Mouse (Mus musculus) cortical plate, adult 2 months (tissue): Measurements from ENCODE around the gene Pcdh10. TPM values are rescaled to one million over a fixed set of nuclear protein-coding genes. Genes with fewer than 3 reads are reported as not detected.

Experiments
- H3K27ac ChIP-seq: fragments of 200-500 bp; 2 replicates; pipeline ENCODE4 v1.5.1; 2012; ENCODE audit warnings: low read length, control low read depth, inconsistent platforms; ENCODE audit not compliant: insufficient read depth
- H3K4me1 ChIP-seq: fragments of 200-500 bp; 2 replicates; pipeline ENCODE4 v1.6.1; 2011; ENCODE audit warnings: low read length; ENCODE audit not compliant: control insufficient read depth, insufficient read depth
- H3K4me3 ChIP-seq: fragments of 200-500 bp; 2 replicates; pipeline ENCODE4 v1.5.1; 2011; ENCODE audit warnings: mild to moderate bottlenecking, low read length, control low read depth; ENCODE audit not compliant: insufficient read depth
- CTCF ChIP-seq: fragments of 200-500 bp; IDR thresholded peaks from 2 replicates; pipeline ENCODE4 v1.5.1; 2011; ENCODE audit warnings: mild to moderate bottlenecking, control low read depth, low read length; ENCODE audit not compliant: insufficient read depth; ENCODE audit errors: extremely low read depth
- POLR2A ChIP-seq: fragments of 200-500 bp; IDR thresholded peaks from 2 replicates; pipeline ENCODE4 v1.6.1; 2011; ENCODE audit warnings: mild to moderate bottlenecking, low read length, control low read depth; ENCODE audit not compliant: insufficient read depth; ENCODE audit errors: extremely low read depth
- polyA plus RNA-seq: library from polyadenylated mRNA; depleted of rRNA; stranded (reverse); fragments of >200 nt; gene quantifications from 2 replicates; pipeline ENCODE4 v1.2.3, GENCODE M21; 2012

The Pcdh10 gene
- polyA plus RNA-seq, 1 experiment: 83.9 TPM

DNA sequence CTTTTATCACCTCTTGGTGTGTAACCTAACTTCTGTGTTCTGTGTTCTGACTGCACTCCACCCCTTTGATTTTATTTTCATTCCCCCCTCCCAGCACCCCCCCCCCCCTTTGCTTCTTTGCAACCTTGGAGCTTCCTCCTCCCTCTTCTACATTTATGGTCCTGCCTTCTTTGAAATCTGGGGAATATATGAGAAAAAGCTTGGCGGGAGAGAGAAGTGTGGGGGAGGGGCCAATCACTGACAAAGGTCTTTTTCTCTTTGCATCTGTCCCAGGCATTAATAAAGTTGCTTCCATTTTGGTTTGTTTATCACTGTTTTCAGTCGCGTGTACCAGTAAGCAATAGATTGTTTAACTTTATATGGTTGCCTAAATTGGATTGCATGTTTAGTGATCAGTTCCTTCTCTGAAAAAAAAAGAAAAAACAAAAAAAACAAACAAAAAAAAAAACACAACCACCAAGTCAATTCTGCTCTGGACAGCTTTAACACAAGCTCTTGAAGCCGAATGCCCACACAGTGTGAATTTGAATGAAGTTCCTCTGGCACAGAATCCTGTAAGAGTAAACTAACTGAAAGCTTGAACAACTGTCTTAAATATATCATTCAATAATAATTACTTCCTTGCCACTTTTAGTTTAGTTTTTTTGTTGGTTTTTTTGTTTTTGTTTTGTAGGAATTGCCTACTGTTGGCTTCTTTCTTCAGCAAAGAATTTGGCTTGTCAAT lies 4.0 kb downstream of the Pcdh10 start:
- Histone ChIP-seq H3K4me3 (peak overlapping the region; percentile 92), H3K4me1 (peaks cover 2% of the 10 kb centered on the region), H3K27ac (0 out of 2 replicates have a peak overlapping the region, but pooled peaks have one; percentile 51)
- TF ChIP-seq CTCF (no peak), POLR2A (no peak)

GRCm38 (mm10) chr3:45383831-45384230 lies 5.6 kb downstream of the Pcdh10 start:
- no peak overlapping the region for H3K27ac ChIP-seq
- H3K4me1 ChIP-seq: peaks cover 2% of the 10 kb centered on the region
- TF ChIP-seq POLR2A (no peak), CTCF (0 out of 2 replicates have a peak, but pooled peaks have one; percentile 1)
- H3K4me3 ChIP-seq: peak overlapping the region; percentile 92

DNA sequence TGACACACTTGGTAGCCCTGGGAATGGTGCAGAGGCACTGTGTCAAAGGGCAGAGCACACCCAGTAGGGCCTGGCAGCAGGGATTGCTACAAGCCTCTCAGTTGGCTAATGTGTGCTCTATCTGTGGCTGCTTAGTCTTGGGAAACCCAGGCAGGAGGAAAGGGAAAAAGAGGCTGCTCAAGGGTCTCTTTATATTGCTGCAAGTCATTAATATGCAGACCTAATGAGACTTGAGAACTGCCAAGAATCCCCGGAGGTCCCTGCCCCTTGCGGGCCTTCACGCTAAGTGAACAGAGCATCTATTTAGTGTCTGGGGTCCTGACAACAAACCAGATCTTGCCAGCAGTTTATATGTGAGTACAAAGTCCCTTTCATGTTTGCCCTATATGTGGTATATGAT lies 6.8 kb downstream of the Pcdh10 start:
- TF ChIP-seq POLR2A: no peak
- TF ChIP-seq CTCF: no peak
- Histone ChIP-seq H3K4me1 (peaks cover 2% of the 10 kb centered on the region), H3K4me3 (peak overlapping the region; percentile 92; the same call in 1 of the 2 replicates), H3K27ac (no peak overlapping the region)

GRCm38 (mm10) chr3:45385451-45385850 lies 7.3 kb downstream of the Pcdh10 start:
- Histone ChIP-seq H3K4me1 (peaks cover 2% of the 10 kb centered on the region), H3K27ac (no peak overlapping the region), H3K4me3 (peak overlapping the region; percentile 92; the same call in 1 of the 2 replicates)
- TF ChIP-seq POLR2A: no peak
- no peak for TF ChIP-seq CTCF

- no peak for TF ChIP-seq POLR2A
- no peak for TF ChIP-seq CTCF
- Histone ChIP-seq H3K4me3 (peak overlapping the region; percentile 41), H3K27ac (no peak overlapping the region), H3K4me1 (peaks cover 2% of the 10 kb centered on the region)
These were observed 8.3 kb downstream of the Pcdh10 start for GRCm38 (mm10) chr3:45386512-45386911.

DNA sequence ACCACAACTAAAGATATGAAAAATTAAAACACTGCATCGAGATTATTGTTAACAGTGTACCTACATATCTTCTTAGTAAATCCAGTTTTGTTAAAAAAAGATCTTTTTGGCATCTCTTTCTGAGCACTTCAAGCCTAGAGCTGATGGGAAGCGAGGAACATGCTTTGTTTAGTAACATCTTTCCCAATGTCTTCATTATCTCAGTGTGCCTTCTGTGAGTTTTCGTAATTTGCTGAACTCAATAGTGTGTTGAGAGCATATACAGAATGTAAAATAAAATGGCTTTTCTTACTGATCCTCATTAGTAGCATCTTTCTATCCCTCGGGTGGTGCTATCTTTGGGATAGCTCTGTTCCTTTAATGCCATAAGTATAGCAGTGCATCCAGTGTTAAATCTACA lies 18.9 kb downstream of the Pcdh10 start:
- H3K4me1 ChIP-seq: no peaks in the 10 kb centered on the region; the same call in 1 of the 2 replicates
- H3K27ac ChIP-seq: no peak overlapping the region
- no peak overlapping the region for H3K4me3 ChIP-seq
- TF ChIP-seq POLR2A (no peak), CTCF (no peak)

- no peak overlapping the region for H3K4me3 ChIP-seq
- no peak for TF ChIP-seq POLR2A
- TF ChIP-seq CTCF: no peak
- peaks cover 2% of the 10 kb centered on the region for H3K4me1 ChIP-seq
- H3K27ac ChIP-seq: no peak overlapping the region
These were observed 25.0 kb downstream of the Pcdh10 start for GRCm38 (mm10) chr3:45403239-45403638.

- H3K4me1 ChIP-seq: no peaks in the 10 kb centered on the region
- no peak overlapping the region for H3K4me3 ChIP-seq
- H3K27ac ChIP-seq: no peak overlapping the region
- TF ChIP-seq POLR2A: no peak
- TF ChIP-seq CTCF: no peak
These were observed 53.5 kb downstream of the Pcdh10 start for GRCm38 (mm10) chr3:45431691-45432090.

DNA sequence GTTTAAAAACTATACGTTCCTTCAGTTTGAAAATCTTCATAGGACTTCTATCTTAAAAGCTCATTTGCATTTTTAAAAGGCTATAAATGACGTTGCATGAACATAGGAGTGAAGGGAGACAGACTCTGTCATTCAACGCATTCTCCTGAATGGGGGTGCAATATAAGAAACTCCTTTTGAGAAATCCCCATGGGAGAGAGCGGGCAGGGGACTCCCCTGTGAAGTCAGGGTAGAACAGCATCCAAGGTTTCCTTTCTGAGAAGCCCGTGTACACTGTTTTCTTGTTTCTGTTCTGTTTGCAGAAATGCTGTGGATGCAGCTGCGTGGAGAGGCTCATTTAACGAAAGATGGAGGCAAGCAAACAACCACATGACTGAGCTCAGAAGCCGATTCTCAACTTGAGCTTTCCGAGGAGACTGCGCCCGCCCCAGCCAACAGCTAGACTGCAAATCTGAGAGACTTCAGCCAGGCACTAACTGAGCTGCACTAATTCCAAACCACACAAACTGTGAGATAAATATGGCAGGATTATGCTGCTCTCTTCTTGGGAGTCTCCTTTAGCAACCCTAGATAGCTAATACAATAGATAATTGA lies 54.1 kb downstream of the Pcdh10 start:
- H3K27ac ChIP-seq: no peak overlapping the region
- TF ChIP-seq CTCF (no peak), POLR2A (no peak)
- no peak overlapping the region; the same call in 1 of the 2 replicates for H3K4me3 ChIP-seq
- H3K4me1 ChIP-seq: no peaks in the 10 kb centered on the region
